Mouse (Mus musculus) small intestine, adult 2 months (tissue): ENCODE results near the gene Pter. TPM values are rescaled to one million over a fixed set of nuclear protein-coding genes. Genes with fewer than 3 reads are reported as not detected.

ENCODE experiments used
- H3K27ac ChIP-seq: fragments of 200-500 bp; 2 replicates; pipeline ENCODE4 v1.5.1; 2012; ENCODE audit warnings: low read depth, low read length, control low read depth, inconsistent platforms; ENCODE audit not compliant: insufficient read depth
- H3K27me3 ChIP-seq: fragments of 200-500 bp; 2 replicates; pipeline ENCODE4 v1.6.1; 2012; ENCODE audit warnings: mild to moderate bottlenecking, moderate library complexity, low read length, inconsistent platforms; ENCODE audit not compliant: control insufficient read depth, insufficient read depth
- H3K36me3 ChIP-seq: fragments of 200-500 bp; 2 replicates; pipeline ENCODE4 v1.6.1; 2012; ENCODE audit warnings: mild to moderate bottlenecking, low read length, control low read depth, inconsistent platforms; ENCODE audit not compliant: control insufficient read depth, insufficient read depth
- H3K4me1 ChIP-seq: fragments of 200-500 bp; 2 replicates; pipeline ENCODE4 v1.6.1; 2012; ENCODE audit warnings: low read length, inconsistent platforms, mixed read lengths; ENCODE audit not compliant: control insufficient read depth, insufficient read depth, insufficient read length
- H3K4me3 ChIP-seq: fragments of 200-500 bp; 2 replicates; pipeline ENCODE4 v1.5.1; 2012; ENCODE audit warnings: low read depth, mild to moderate bottlenecking, control low read depth, inconsistent platforms, low read length, moderate library complexity
- CTCF ChIP-seq: fragments of 200-500 bp; IDR thresholded peaks from 2 replicates; pipeline ENCODE4 v1.5.1; 2012; ENCODE audit warnings: low read depth, mild to moderate bottlenecking, control low read depth, inconsistent platforms, low read length, moderate library complexity, mixed read lengths; ENCODE audit not compliant: insufficient replicate concordance, insufficient read length; ENCODE audit errors: extremely low read depth
- POLR2A ChIP-seq: fragments of 200-500 bp; IDR thresholded peaks from 2 replicates; pipeline ENCODE4 v1.6.1; 2012; ENCODE audit warnings: low read depth, mild to moderate bottlenecking, control low read depth, inconsistent platforms, low read length, moderate library complexity
- WGBS: fragments of 180-500 bp; shearing (Covaris S2); methylation state at CpG from one replicate; pipeline ENCODE4 v1.1.7; 2018; 5-methylcytosine and 5-hydroxymethylcytosine counted together
- polyA plus RNA-seq: library from polyadenylated mRNA; depleted of rRNA; stranded (reverse); fragments of >200 nt; gene quantifications from 2 replicates; pipeline ENCODE4 v1.2.3, GENCODE M21; 2012

Pter gene
- polyA plus RNA-seq, 1 experiment = 2.5 TPM

DNA sequence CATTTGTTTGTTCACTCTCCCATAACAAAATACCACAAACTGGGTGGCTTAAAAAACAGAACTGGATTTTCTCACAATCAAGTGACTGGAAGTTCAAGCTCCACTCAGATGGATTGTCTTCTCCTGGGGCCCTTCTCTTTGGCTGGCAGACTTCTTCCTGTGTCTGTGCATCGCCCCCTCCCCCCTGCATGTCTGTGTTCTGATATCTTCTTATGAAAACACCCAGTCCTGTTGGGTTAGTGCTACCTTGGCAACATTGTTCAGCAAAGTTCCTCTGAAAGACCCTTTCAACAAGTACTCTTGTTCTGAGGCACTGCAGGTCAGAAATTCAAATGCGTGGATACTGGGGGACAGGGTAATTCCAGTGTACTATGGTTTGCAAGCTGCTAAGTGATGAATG lies 6.5 kb downstream of the Pter start:
- H3K4me3 ChIP-seq = no peak overlapping the region
- WGBS = 87% methylated on average over 2 of the region's 2 CpGs
- no peaks in the 10 kb centered on the region for H3K27me3 ChIP-seq
- H3K27ac ChIP-seq = no peak overlapping the region
- H3K4me1 ChIP-seq = no peaks in the 10 kb centered on the region
- TF ChIP-seq POLR2A = no peak
- no peak for TF ChIP-seq CTCF
- no peaks in the 10 kb centered on the region for H3K36me3 ChIP-seq

GRCm38 (mm10) chr2:12933905-12934304 lies 10.1 kb downstream of the Pter start:
- 83% methylated on average over 2 of the region's 2 CpGs for WGBS
- Histone ChIP-seq H3K4me1 (no peaks in the 10 kb centered on the region), H3K4me3 (no peak overlapping the region)

GRCm38 (mm10) chr2:12935286-12935685 lies 11.4 kb downstream of the Pter start:
- no peak overlapping the region for H3K4me3 ChIP-seq
- 78% methylated on average over 2 of the region's 2 CpGs for WGBS
- no peak overlapping the region for H3K27ac ChIP-seq
- no peaks in the 10 kb centered on the region for H3K27me3 ChIP-seq
- no peaks in the 10 kb centered on the region for H3K4me1 ChIP-seq
- TF ChIP-seq CTCF (no peak), POLR2A (no peak)
- no peaks in the 10 kb centered on the region for H3K36me3 ChIP-seq

More at GRCm38 (mm10) chr2:12933905-12934304, 10.1 kb downstream of the Pter start:
- no peaks in the 10 kb centered on the region for H3K36me3 ChIP-seq
- no peaks in the 10 kb centered on the region for H3K27me3 ChIP-seq
- no peak overlapping the region for H3K27ac ChIP-seq
- TF ChIP-seq CTCF (no peak), POLR2A (no peak)

DNA sequence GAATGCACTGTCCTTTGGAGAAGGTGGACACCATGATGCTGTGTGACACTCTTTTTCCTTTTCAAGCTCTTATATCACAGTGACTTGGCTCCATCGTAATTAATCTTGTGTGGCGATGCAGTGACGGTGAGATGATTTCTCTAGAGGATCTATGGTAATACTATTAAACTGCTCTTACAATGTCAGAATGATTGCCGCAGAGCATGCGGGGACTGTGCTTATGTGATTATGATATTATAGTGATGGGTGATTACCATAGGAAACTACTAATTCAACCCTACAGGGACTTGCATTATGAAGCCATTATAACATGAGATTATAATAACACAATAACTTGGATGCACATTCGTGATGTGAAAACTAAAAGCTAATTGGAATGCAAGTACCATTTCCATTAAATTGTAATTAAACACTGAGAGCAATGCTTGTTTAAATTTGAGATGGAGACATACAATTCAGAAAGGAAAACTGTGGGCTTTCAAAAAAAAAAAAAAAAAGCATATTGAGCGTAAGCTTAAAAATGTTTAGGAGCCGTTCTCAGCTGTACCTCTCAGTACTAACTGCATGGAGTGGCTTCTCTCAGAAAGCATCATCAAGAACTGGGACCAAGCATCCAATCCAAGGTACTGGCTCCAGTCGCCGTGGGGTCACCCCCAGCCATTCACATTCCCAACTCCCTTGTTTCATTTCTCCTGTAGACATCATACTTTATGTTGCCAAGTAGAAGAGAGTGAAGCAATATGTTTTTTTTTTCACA lies 13.8 kb downstream of the Pter start:
- H3K36me3 ChIP-seq = no peaks in the 10 kb centered on the region
- H3K27me3 ChIP-seq = no peaks in the 10 kb centered on the region
- no peak overlapping the region for H3K4me3 ChIP-seq
- no peak overlapping the region for H3K27ac ChIP-seq
- WGBS = 95% methylated on average over 10 of the region's 10 CpGs
- H3K4me1 ChIP-seq = no peaks in the 10 kb centered on the region
- TF ChIP-seq POLR2A (no peak), CTCF (no peak)

DNA sequence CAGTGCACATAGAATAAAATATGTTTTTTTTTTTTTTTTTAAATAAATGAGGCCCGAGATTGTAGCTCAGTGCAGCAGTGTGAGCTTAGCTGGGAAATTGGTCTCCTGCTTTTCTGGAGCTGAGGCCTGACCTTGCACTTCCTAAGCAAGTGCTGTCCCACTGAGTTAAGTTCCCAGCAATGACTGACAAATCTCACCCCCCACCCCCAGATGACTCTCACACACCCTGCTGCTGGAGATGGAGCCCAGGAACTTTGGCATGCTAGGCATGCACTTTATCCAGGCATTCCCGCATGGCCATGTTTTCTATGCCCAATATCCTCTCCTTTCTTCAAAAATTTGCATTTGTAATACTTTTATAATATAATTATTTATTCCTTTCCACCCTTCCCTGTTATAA lies 14.8 kb downstream of the Pter start:
- TF ChIP-seq POLR2A (no peak), CTCF (no peak)
- Histone ChIP-seq H3K27me3 (no peaks in the 10 kb centered on the region), H3K36me3 (no peaks in the 10 kb centered on the region), H3K27ac (no peak overlapping the region), H3K4me1 (no peaks in the 10 kb centered on the region), H3K4me3 (no peak overlapping the region)
- 80% methylated on average over 2 of the region's 2 CpGs for WGBS

- no peaks in the 10 kb centered on the region for H3K27me3 ChIP-seq
- H3K27ac ChIP-seq = peak overlapping the region; percentile 70
- H3K4me3 ChIP-seq = no peak overlapping the region
- no peak for TF ChIP-seq POLR2A
- TF ChIP-seq CTCF = no peak
- peaks cover 3% of the 10 kb centered on the region; the same call in 1 of the 2 replicates for H3K4me1 ChIP-seq
- H3K36me3 ChIP-seq = no peaks in the 10 kb centered on the region
Measured at GRCm38 (mm10) chr2:12956703-12957424, 33.0 kb downstream of the Pter start.

DNA sequence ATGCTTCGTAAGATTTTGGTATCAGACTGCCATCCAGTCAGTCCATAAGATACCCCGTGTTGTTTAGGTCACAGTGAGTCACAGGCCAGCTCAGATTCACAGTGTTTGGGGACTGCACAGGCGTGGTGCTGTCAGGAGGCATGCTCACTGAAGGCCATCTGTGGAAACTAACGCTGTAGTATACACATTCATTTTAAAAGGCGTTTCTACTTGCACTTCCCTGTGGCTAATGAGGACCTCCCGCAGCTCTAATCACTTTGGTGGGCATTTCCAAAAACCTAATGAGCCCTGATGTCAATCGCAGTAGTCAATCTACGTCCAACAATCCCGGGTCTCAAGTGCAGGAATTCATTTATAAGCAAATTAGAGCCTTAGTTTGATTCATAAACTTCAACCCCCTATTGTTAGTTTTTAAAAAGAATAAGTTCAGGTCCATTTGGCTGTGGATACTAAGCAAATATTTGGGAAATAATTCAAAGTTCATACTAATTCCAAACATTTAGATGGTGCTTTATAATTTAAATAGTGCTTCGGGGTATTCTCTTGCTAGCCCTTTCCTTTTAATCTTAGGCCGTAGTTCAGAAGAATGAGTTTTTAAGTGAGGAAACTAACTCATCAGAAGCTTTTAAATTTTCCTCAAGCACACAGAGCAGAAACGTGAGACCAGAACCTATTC lies 46.3 kb downstream of the Pter start:
- H3K27ac ChIP-seq = no peak overlapping the region
- no peak overlapping the region for H3K4me3 ChIP-seq
- no peak for TF ChIP-seq POLR2A
- TF ChIP-seq CTCF = no peak
- H3K4me1 ChIP-seq = peaks cover 6% of the 10 kb centered on the region; the same call in 1 of the 2 replicates
- WGBS = 84% methylated on average over 12 of the region's 12 CpGs
- no peaks in the 10 kb centered on the region for H3K36me3 ChIP-seq
- H3K27me3 ChIP-seq = no peaks in the 10 kb centered on the region
